Mouse (Mus musculus): ENCODE results near the gene Ccl9. TPM values are rescaled to one million over a fixed set of nuclear protein-coding genes. Genes with fewer than 3 reads are reported as not detected.

Gene Ccl9
- total RNA-seq (2021) = 10 to 100 TPM in 1 of 2 experiments, 1 to 10 TPM in 1; 6.4 to 16.6 TPM

DNA sequence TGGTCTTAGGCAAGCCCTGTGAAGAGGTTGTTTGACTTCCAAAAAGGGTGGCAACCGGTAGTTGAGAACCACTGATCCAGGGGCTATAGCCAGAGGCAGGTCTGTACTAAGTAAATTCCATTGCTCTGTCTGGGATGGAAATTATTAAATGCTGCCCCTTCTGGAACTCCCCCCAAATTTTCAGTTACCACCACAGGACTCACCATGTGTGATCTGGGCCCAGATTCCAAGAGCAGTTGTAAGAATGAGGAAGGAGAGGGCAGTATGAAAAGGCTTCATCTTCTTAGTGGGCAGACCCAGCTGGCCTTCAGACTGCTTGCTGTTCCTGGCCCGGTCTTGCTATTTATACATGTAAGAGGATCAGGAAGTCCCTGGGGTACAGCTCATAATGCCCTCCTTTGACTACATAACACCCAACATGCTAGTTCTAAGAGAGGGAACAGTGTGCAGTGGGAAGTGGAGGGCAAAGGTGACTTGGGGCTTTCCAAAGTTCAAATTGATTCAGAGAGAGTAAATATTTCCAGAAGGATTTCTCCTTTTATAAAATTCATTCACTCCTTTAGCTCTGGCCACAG lies at the start of gene Ccl9:
Gene Ccl9 (minus strand): TSS at position 451 of the 575 bp plus-strand sequence.
- intact Hi-C loops (cut with DNase I) = no loop called here
- peak; percentile 14 to 26 for DNase-seq

DNA sequence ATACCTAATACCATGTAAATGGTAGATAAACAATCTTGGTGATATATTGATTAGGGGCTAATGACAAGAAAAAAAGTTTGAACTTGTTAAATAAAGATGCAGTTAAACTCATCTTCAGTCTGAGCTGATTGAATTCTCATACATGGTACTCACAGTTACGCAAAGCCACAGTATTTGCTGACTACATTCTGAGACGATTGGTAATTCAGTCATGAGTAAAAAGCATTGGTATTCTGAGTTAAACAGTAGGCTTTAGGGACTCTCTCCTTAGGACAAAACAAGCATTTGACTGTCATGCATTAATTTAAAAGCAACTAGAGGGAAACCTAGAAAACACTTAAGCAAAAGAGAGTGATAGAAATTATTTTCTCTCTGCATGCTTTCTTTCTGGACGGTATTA lies 45.1 kb upstream of the Ccl9 start:
- intact Hi-C loops (cut with DNase I) = no loop called here

DNA sequence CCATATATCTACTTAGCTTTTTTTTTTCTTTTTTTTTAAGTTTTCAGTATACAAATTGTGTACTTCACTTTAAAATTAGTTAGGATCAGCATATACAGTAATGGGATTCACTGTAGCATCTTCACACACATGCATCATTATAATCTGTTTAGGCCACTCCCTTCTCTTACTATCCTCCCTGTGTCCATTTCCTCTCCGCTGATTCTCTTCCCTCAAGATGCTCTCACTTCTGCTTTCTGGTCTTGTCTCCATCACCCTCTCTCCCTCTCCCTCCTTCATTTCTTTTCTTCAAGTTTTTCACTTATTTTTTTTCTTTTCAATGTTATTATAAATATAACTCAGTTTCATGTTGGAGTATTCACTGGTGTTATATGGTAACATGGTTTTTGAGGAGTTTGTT lies 40.6 kb upstream of the Ccl9 start:
- intact Hi-C loops (cut with DNase I) = no loop called here
- DNase-seq = no peak

More for the DNA sequence above, 45.1 kb upstream of the Ccl9 start:
- no peak for DNase-seq

DNA sequence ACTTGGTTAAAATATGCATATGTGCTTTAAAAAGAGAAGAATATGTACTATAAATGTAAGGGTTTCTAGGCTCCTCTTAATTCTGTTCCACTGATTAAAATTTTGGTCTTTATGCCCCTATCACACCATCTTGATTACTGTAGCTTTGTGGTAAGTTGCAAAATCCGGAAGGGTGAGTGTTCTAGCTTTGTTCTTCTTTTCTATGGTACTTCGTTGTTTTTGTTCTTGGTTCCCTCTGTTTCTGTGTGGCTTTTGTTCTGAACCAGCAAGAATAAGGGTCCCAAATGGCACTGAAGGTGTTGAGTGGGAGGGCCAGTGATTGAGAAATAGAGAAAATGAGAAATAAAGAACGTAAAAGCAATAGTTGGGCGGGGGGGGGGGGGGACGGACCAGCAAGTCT lies 39.8 kb upstream of the Ccl9 start:
- intact Hi-C loops (cut with DNase I) = no loop called here
- DNase-seq = no peak

DNA sequence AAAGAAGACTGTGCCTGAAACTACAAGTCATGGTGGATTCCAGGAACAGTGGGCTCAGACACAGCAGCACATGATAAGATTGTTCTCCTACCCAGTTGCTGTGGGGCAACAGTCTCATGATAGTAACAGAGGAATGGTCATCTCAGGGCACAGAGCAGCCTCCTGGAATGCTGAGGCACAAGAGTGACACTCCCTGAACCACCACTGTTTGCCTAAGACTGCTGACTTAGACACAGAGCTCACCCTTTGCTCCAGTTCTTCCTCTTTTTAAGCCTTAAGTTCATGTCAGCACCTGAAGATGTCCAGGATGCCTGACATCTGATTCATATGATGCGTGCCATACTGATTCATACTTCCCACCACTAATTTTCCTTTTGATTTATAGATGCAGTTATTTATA lies 38.1 kb upstream of the Ccl9 start:
- intact Hi-C loops (cut with DNase I) = no loop called here
- no peak for DNase-seq

DNA sequence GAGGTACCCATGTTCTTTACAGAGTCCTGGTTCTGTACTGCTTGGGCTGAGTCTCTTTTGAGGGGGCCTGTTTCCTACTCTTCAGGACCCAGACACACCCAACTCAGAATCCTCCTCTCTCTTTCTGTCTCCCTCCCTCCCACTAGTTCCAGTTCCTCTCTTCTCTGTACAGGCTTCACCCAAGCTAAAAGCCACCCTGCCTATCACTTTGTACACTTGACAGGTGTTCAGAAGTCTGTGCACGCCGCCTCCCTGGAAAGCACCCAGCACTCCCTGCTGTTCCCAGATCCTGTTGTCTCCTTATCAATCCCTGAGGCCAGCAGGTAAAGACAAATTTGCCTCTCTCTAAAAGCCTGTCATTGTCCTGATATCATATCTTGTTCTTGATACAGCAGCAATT lies 32.5 kb upstream of the Ccl9 start:
- intact Hi-C loops (cut with DNase I) = no loop called here
- no peak for DNase-seq

DNA sequence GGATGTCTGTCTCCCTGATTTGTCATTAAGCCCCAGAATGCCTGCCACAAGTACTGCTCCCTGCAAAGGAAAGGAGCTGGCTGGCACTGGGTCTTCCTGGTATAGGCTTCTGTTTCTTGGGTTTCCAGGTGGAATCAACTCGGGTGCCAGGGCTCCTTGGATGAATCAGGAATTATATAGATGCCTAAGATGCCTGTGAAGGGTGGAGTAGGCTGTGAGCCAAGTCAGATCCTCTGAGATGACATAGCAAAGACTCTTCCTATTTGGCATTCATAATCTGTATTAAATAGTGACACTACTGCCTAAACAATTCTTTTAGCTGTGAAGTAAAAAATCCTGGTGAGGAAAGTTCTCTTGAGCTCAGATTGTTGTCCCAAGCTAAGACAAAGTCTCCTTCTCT lies 28.0 kb upstream of the Ccl9 start:
- intact Hi-C loops (cut with DNase I) = no loop called here
- DNase-seq = no peak

DNA sequence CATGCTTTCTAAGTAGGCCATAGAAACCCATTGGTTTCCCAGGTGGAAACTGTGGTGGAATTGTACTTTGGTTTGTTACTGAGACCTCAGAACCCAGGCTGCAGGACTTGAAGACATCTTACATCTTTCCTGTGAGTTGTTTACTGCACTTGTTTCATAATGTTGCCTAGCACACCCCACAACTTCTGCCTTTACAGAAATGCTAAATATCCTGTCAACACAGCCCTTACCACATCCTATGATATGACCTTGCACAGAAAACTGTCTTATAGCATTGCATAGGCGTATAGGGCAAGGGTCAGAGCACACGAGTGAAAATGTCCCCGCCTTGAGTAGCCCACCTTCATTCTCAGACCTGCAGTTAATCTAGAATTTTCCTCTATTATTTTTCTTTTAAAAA lies 27.1 kb upstream of the Ccl9 start:
- no peak for DNase-seq
- intact Hi-C loops (cut with DNase I) = no loop called here

DNA sequence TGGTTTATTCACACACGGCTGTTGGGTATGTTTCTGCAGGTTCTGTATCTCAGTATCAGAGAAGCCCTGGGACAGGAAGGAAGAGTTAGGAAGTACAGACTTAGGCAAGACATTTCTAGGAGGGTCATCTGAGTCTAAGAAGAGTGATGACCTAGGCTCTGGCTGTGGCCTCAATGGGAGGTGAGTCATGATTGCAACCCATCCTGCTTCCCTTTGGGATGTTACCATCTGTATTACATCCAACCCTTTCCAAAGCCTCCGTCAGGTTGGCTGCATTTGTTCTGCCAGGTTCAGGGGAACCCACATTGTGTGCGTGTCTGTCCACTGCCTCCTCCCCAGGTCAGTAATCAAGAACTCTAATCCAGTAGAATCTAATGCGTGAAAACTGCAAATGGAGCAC lies 26.3 kb upstream of the Ccl9 start:
- DNase-seq = no peak
- intact Hi-C loops (cut with DNase I) = no loop called here

DNA sequence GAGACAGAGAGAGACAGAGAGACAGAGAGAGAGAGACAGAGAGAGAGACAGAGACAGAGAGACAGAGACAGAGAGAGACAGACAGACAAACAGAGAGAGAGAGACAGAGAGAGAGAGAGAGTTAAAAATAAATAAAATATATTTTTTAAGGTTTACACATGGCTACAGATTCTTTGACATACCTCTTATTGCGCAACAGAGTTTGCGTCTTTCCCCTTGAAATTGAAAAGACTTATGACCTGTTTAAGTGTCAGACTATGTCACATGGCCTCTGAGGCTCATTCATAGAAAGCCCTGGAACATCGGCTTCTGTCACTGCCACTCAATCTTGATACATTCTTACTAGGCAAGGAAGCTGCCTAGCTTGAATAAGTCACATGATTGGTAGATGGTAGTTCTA lies 25.0 kb upstream of the Ccl9 start:
- intact Hi-C loops (cut with DNase I) = no loop called here
- DNase-seq = no peak

DNA sequence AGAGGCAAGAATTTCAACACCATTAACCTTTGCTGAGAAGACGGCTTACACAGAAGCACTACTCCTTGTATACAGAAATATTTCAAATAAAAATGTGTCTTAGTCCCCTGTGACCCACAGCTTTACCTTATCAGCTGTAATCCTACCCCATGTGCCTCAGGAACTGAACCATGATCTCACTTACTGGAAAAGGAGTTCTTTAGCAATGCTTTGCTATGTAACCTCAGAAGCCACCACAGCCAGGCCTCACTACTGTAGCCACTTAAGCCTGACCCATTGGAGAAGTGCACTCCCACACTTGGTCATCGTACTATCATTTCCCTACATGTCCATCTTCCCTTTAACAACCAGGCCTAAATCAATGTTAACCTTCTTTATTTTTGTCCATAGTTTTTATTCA lies 22.1 kb upstream of the Ccl9 start:
- intact Hi-C loops (cut with DNase I) = no loop called here
- DNase-seq = no peak

DNA sequence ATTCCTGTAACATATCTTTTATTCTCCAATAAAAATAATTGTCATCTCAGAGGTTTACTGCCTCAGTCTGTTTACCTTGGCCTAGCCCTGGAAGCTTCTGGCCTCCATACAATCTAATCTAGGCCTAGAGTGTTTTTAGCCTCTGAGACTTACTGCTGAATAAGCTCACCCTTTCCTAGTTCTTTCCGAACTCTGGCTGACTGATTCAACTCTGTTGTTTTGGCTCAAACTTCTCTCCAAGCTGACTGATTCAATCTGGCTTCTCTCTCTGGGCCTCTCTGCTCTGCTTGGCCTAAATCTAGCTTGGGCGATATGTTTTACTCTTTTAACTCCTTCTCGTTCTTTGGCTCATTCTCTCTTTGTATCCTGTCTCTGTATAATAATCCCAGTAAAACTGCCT lies 20.6 kb upstream of the Ccl9 start:
- no peak for DNase-seq
- intact Hi-C loops (cut with DNase I) = no loop called here

DNA sequence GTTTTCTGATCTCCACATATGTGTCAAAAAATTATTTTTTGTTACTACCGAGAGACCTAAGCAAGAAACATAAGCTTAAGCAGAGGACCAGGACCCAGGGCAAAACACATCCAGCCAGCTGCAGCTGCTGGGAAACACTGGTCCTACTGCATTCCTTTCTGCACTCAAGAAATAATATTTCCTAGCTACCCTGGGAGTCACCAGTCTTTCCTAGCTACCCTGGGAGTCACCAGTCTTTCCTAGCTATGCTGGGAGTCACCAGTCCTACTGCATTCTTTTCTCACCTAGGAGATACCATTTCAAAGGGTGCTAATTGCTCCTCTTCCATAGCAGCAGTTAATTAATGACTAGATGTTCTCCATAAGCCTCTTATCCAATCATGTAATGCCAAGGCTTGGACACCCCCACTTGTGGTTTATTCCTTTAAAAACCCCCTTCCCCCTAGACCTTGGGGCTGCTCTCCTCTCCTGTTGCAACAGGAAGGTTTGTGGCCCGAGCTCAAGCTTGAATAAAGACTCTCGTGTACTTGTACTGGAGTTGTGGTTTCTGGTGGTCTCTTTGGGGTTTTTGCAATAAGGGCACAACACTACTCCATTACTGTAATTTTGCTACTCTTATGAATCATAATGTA lies 19.9 kb upstream of the Ccl9 start:
- DNase-seq = no peak
- intact Hi-C loops (cut with DNase I) = no loop called here

DNA sequence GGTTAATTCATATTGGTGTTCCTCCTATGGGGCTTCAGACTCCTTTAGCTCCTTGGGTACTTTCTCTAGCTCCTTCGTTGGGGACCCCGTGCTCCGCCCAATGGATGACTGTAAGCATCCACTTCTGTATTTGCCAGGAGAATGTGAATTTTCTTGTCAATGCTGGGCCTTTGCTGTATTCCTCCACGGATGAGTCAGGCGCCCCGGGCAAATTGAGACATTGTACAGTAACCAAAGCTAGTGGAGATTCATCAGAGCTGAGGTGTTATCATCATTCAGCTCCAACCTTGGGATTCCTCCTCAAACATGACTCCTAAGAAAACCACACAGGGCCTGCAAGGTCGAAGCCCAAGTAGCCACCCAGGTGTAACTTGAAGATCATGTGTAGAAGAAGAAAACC lies 19.4 kb upstream of the Ccl9 start:
- intact Hi-C loops (cut with DNase I) = no loop called here
- DNase-seq = no peak

DNA sequence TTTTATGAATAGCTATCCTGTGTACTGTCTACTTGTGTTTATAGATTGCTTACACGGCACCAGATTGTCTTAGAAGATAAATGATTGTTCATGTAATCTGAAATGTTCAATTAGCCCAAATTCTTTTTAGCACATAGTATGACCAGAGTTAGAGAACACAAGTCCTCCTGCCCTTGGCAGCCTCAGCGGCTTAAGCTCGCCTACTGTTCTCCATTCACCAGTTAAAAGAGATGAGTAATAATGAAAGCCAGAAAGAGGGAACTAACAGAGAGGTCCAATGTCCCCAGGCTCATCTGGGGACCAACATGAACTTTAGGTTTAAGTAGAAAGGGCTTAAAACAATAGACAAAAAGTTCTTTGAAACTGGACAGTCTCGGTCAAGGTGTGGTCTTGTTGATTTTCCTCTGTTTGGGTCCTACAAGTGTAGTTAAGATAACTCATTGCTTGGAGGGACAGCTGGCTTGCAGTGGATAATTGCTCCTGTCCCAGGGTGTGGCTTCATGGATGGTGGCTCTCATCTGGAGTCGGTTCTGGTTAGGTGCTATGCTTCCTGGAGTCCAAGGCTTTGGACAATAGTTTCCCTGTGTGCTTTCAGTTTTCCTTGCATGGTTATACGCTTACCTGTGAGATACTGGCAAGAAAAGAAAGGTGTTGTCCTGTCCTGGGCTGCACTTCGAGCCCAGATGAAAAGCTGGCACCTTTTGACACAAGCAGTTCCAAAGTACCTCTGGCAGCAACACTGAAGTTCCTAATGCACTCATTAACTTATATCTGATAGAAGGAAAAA lies 17.4 kb upstream of the Ccl9 start:
- intact Hi-C loops (cut with DNase I) = no loop called here
- DNase-seq = no peak

DNA sequence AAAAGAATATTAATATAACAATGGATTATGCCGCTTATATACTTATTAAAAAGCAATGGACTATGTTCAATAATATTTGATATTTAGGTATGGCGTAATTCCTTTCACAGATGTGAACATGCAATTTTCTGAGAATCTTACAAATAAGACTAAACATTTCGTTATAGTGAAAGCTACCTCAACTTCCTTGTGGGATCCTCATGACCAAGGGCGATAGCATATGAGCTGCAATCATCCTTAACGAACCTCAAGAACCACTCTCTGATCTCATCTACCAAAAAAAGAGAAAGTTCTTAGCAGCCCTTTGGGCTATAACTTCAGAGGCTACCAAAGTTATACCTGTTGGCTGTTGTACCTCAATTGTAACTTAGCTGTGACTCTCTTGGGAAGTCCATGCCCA lies 15.0 kb upstream of the Ccl9 start:
- DNase-seq = no peak
- intact Hi-C loops (cut with DNase I) = no loop called here

DNA sequence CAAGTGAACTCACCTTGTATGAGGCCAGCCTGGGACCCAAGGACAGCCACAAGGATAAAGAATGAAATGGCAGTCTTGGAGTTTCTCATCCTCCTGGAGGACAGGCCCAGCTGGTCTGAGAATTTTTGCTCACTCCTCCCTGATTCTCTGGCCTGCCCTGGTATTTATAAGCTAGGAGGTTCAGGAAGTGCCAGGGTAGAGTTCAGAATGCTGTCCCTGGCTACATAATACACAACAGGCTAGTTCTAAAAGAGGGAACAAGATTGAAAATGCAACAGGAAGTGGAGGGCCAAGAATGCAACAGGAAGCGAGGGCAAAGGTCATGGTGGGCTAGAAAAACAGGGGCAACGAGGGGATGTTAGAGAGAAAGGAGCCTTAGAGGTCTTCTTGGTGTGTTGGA lies 14.4 kb upstream of the Ccl9 start, which contains the start of gene Ccl6:
Gene Ccl6 (minus strand): TSS at position 235 of the 400 bp plus-strand sequence.
- no peak for DNase-seq

DNA sequence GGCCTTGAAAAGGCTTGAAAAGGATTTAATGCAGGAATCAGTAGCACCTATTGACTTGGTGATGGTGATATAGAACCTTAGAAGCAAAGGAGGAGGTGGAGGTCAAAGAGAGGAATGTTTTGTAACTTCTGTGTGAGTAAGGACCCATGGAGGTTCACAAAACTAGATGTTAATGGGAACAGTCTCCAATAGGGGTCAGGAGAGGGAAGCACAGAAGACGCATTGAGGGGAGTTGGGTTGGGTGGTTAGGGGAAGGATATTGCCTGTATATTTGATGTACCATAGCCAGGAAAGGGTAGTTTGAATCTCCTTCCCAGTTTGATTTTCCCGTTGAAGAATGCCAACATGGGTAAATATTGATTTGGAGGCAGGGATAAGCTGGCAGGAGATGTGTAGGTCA lies 5.8 kb upstream of the Ccl9 start:
- intact Hi-C loops (cut with DNase I) = no loop called here
- no peak for DNase-seq

More for the DNA sequence above, 14.4 kb upstream of the Ccl9 start, which contains the start of gene Ccl6:
- intact Hi-C loops (cut with DNase I) = no loop called here

DNA sequence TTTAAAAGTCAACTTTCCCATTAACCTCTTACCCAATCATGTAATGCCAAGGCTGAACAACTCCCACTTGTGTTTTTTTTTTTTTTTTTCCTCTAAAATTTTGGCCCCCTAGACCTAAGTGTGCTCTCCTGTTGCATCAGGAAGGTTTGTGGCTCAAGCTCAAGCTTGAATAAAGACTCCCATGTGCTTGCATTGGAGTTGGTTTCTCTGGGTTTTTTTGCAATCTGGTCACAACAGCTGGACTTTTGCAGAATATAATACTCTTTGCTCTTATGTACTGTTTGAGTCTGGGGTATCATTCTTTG lies 5.0 kb upstream of the Ccl9 start:
- intact Hi-C loops (cut with DNase I) = no loop called here
- no peak for DNase-seq

DNA sequence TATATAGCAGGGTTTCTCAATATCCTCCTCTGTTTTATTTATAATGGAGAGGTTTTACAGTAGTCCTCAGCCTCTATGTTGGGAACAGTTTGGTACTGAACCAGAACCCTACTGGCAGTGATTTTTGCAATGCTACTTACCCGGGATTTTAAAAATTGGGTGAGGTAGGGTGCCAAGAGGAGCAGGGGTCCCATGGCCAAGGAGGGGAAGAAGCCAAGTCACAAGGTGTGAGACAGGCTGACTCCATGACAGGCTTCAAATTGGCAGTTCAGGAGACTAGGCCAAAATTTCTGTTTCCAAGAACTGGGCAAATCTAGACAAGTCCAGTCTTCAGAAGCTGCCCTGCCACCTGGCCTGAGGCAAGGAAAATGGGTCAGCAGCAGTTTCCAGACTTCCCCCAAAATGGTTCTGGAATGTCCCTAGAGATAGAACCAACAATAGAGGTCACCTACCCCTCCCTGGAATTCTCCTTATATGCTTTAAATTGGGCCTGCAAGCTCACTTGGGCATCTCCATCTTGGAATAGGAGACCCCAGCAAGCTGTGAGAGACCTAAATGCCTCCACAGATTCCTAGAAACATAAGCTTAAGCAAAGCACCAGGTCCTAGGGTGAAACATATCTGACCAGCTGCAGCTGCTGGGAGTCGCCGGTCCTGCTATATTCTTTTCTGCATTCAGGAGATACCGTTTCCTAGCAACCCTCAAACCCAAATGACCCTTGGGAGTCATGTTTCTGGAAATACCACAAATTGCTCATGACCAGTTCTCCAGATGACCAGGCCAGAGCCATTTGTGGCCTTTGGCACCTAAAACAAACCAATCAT lies 4.4 kb upstream of the Ccl9 start:
- intact Hi-C loops (cut with DNase I) = no loop called here

More for the DNA sequence above, 4.4 kb upstream of the Ccl9 start:
- no peak for DNase-seq

Measured in heart, postnatal 36 days (tissue).